In the genomic region with DNA sequence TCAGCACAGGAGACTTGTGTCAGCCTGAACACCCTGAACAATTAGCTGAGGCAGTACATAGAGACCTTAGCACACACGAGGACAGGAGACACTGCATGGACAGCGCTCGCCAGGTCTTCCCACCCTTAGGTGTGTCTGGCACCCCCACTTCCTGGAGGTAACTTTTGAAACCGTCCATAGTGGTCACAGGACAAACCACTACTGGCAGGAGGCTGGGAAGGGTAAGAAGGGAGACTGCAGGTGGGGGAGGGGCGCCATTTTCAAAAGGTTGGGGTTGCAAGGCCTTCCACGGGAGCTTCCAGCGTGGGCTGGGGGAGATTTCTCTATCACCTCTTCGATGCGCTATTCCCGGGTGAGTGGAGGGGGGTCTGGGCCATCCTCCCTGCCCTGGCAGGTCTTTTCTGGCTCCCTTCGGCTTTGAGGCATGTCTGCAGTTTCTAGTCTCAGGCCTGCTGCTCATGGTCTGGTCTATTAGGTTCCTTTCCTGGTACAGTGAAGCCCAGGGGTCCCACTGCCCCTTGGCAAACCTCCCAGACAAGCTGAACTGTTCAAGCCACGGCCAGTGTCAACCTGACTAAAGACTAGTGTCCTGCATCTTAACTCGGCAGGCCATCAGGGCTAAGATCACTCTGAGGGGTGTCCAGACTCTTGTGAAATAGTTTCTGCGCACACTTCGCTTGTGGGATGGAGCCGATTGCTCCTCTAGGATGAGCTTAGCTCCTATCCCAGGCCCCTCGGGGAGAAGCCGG, we compare ENCODE assay signal across 8 mouse cellular contexts. TPM values are rescaled to one million over a fixed set of nuclear protein-coding genes. Genes with fewer than 3 reads are reported as not detected.
DNase-seq lines count a peak whose midpoint lies in the region; ATAC-seq and TF ChIP-seq lines count a peak whose summit lies in the region.

No protein-coding gene starts in this region.

- TF ChIP-seq POLR2A in embryonic fibroblast, embryonic 13.5 days (IDR thresholded peaks at IDR 0.05; ENCODE audit: low read depth, low read length), result no peak

- peaks cover 91% of the 10 kb centered on the region for H3K36me3 ChIP-seq in megakaryocyte, embryonic 14.5 days (replicated peaks; ENCODE audit: low read length)

- H3K4me1 ChIP-seq in megakaryocyte, embryonic 14.5 days, result peaks cover 94% of the 10 kb centered on the region
- H3K4me1 ChIP-seq in embryonic fibroblast, embryonic 13.5 days (ENCODE audit: control insufficient read depth, insufficient read depth, low read length), result no peaks in the 10 kb centered on the region

- no peaks in the 10 kb centered on the region for H3K27me3 ChIP-seq in megakaryocyte, embryonic 14.5 days (replicated peaks)

- H3K27ac ChIP-seq in embryonic fibroblast, embryonic 13.5 days (ENCODE audit: insufficient read depth, low read length), result no peak overlapping the region

- ATAC-seq in megakaryocyte, adult 5-6 weeks (ENCODE audit: poor library complexity, severe bottlenecking), result no peak
- no peak for ATAC-seq in monocyte, adult 5-6 weeks (replicated peaks; ENCODE audit: insufficient number of reproducible peaks, low FRiP score, low TSS enrichment, poor library complexity, severe bottlenecking)

- TF ChIP-seq CTCF in embryonic fibroblast, embryonic 13.5 days (IDR thresholded peaks at IDR 0.05; ENCODE audit: borderline replicate concordance, insufficient read depth, low read length), result no peak

- peak; percentile 40 for DNase-seq in kidney, adult 11 months
- peak; percentile 42 for DNase-seq in lung, postnatal 10 days
- peak; percentile 61 for DNase-seq in thymus, postnatal 14 days
- DNase-seq in frontal cortex, postnatal 14 days (ENCODE audit: low spot score in 2 of 2), result no peak

- H3K4me3 ChIP-seq in megakaryocyte, embryonic 14.5 days (replicated peaks), result peak overlapping the region; percentile 92
- H3K4me3 ChIP-seq in embryonic fibroblast, embryonic 13.5 days (ENCODE audit: insufficient read depth, low read length), result peak overlapping the region; percentile 70

- H3K9me3 ChIP-seq in megakaryocyte, embryonic 14.5 days, result no peaks in the 10 kb centered on the region

RNA-seq across cellular contexts. Expression of a gene that starts 0.9 kb away (rescaled TPM):
- polyA plus RNA-seq in megakaryocyte, embryonic 14.5 days (2012; ENCODE audit: insufficient read depth, low replicate concordance), result 3,699 and 12,582 TPM in 2 replicates
- total RNA-seq in megakaryocyte, adult 5-6 weeks (2015), result 547 and 634 TPM in 2 replicates
- 285 and 337 TPM in 2 replicates for total RNA-seq in megakaryocyte, adult 5-6 weeks (2017)
- polyA plus RNA-seq in embryonic fibroblast, embryonic 13.5 days (2011; ENCODE audit: insufficient read length, low read depth, missing spikeins), result 133 and 158 TPM in 2 replicates
- 340 to 389 TPM (median 367 TPM) in 3 replicates for total RNA-seq in monocyte, adult 5-6 weeks (2017)

RNA-seq across cellular contexts. Expression of a gene that starts 10.0 kb away (rescaled TPM):
- 0.68 TPM in 1 of 2 replicates, not detected in the other for polyA plus RNA-seq in megakaryocyte, embryonic 14.5 days (2012; ENCODE audit: insufficient read depth, low replicate concordance)
- not detected in 2 replicates for total RNA-seq in megakaryocyte, adult 5-6 weeks (2015)
- not detected in 2 replicates for total RNA-seq in megakaryocyte, adult 5-6 weeks (2017)
- not detected in 2 replicates for polyA plus RNA-seq in embryonic fibroblast, embryonic 13.5 days (2011; ENCODE audit: insufficient read length, low read depth, missing spikeins)
- not detected in 3 replicates for total RNA-seq in monocyte, adult 5-6 weeks (2017)

RNA-seq across cellular contexts. Expression of a gene that starts 11.4 kb away (rescaled TPM):
- polyA plus RNA-seq in megakaryocyte, embryonic 14.5 days (2012; ENCODE audit: insufficient read depth, low replicate concordance), result 66.0 and 142 TPM in 2 replicates
- total RNA-seq in megakaryocyte, adult 5-6 weeks (2015), result 9.8 and 10.3 TPM in 2 replicates
- 15.2 and 15.6 TPM in 2 replicates for total RNA-seq in megakaryocyte, adult 5-6 weeks (2017)
- 18.1 and 22.0 TPM in 2 replicates for polyA plus RNA-seq in embryonic fibroblast, embryonic 13.5 days (2011; ENCODE audit: insufficient read length, low read depth, missing spikeins)
- total RNA-seq in monocyte, adult 5-6 weeks (2017), result 4.5 to 9.2 TPM (median 8.8 TPM) in 3 replicates

RNA-seq across cellular contexts. Expression of a gene that starts 28.7 kb away (rescaled TPM):
- 2.8 and 8.0 TPM in 2 replicates for polyA plus RNA-seq in megakaryocyte, embryonic 14.5 days (2012; ENCODE audit: insufficient read depth, low replicate concordance)
- 0.09 and 0.25 TPM in 2 replicates for total RNA-seq in megakaryocyte, adult 5-6 weeks (2015)
- total RNA-seq in megakaryocyte, adult 5-6 weeks (2017), result not detected in 2 replicates
- polyA plus RNA-seq in embryonic fibroblast, embryonic 13.5 days (2011; ENCODE audit: insufficient read length, low read depth, missing spikeins), result not detected in 2 replicates
- total RNA-seq in monocyte, adult 5-6 weeks (2017), result 1.6 TPM in 1 of 3 replicates, not detected in the others

RNA-seq across cellular contexts. Expression of a gene that starts 44.0 kb away (rescaled TPM):
- polyA plus RNA-seq in megakaryocyte, embryonic 14.5 days (2012; ENCODE audit: insufficient read depth, low replicate concordance), result 86.9 and 219 TPM in 2 replicates
- 42.0 and 48.6 TPM in 2 replicates for total RNA-seq in megakaryocyte, adult 5-6 weeks (2015)
- total RNA-seq in megakaryocyte, adult 5-6 weeks (2017), result 50.8 and 59.5 TPM in 2 replicates
- polyA plus RNA-seq in embryonic fibroblast, embryonic 13.5 days (2011; ENCODE audit: insufficient read length, low read depth, missing spikeins), result 38.9 and 39.0 TPM in 2 replicates
- total RNA-seq in monocyte, adult 5-6 weeks (2017), result 96.0 to 108 TPM (median 106 TPM) in 3 replicates

Comparison
In these comparisons a context has a peak if more than half of its experiments do, and no peak if none do; other contexts are left out.
1. DNase-seq: peak in kidney, adult 11 months (single experiment), lung, postnatal 10 days (single experiment) and thymus, postnatal 14 days (single experiment); none in frontal cortex, postnatal 14 days (0 of 2).